Mouse (Mus musculus): ENCODE measurements around the gene Rfk. TPM values are rescaled to one million over a fixed set of nuclear protein-coding genes. Genes with fewer than 3 reads are reported as not detected.

Gene Rfk
- polyA plus RNA-seq, 2 experiments, result 29.8 to 59.0 TPM

DNA sequence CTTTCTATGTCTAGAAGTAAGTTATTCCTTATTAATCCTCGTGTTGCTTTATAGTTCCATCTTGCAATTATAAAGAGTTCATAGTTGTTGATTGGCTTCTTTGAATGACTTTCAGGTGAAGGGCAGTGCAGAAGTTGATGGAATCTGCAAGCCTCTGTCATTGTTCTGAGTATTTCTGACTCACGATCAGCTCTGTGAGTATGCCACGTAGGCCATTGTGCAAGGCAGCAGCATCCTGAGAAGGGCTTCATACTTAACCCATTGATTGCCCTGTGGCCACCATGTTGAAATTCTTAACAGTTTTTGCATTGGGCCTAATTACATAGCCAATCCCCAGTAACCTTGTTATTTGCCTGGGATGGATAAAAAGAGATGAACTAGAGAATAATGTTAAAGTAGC is 15.5 kb downstream of the Rfk start:
- Histone ChIP-seq H3K27ac (replicated peaks; ENCODE audit: low read depth, low read length) (no peak overlapping the region), H3K9ac (ENCODE audit: low read depth, low read length, severe bottlenecking) (no peak overlapping the region), H3K36me3 (ENCODE audit: control insufficient read depth, insufficient read depth, low read length) (no peaks in the 10 kb centered on the region), H3K4me2 (replicated peaks; ENCODE audit: low read depth, low read length, severe bottlenecking) (no peak overlapping the region), H3K9me3 (ENCODE audit: control insufficient read depth, low read length) (peaks cover 5% of the 10 kb centered on the region; the same call in 1 of the 2 replicates), H3K4me1 (ENCODE audit: control insufficient read depth, insufficient read depth, low read length) (no peaks in the 10 kb centered on the region), H3K4me3 (replicated peaks; ENCODE audit: low read length) (no peak overlapping the region), H3K27me3 (ENCODE audit: control insufficient read depth, insufficient read depth, low read length) (no peaks in the 10 kb centered on the region)
- WGBS, result 70% methylated on average over 3 of the region's 3 CpGs
- ATAC-seq (ENCODE audit: low FRiP score, low read depth), result no peak
- no peak for DNase-seq (ENCODE audit: low spot score)
- TF ChIP-seq POLR2A (IDR thresholded peaks at IDR 0.05; ENCODE audit: borderline replicate concordance, extremely low read depth, insufficient read depth, insufficient read length), result no peak

DNA sequence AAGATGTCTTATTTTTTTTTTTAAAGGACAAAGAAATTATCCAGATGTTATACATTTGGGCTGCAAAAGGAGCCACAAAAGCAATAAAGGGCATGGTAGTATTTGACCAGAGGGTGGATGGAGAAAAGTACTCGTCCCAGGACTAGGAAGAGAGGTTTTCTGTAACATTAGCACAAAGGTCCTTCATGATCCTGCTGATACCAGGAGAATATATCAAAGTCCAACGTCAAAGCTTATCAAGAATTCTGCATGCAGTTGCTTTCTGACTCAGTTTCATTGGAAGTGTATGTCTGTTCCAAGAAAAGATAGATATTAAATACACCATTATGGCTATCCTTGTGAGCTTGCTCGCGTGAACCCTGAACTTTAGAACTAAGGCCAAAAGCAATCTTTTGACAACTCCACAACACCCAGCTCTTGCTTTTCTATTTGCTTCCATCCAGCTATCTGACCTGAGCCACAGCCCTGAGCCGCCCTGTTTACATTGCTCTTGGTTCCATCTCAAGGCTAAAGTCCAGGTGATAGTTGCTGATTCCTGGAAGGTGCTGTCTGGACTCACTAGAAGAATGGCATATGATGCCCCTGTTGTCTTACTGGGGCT is 16.7 kb downstream of the Rfk start:
- Histone ChIP-seq H3K27ac (replicated peaks; ENCODE audit: low read depth, low read length) (no peak overlapping the region), H3K4me3 (replicated peaks; ENCODE audit: low read length) (no peak overlapping the region), H3K36me3 (ENCODE audit: control insufficient read depth, insufficient read depth, low read length) (no peaks in the 10 kb centered on the region), H3K4me1 (ENCODE audit: control insufficient read depth, insufficient read depth, low read length) (no peaks in the 10 kb centered on the region), H3K9me3 (ENCODE audit: control insufficient read depth, low read length) (peaks cover 5% of the 10 kb centered on the region; the same call in 1 of the 2 replicates), H3K4me2 (replicated peaks; ENCODE audit: low read depth, low read length, severe bottlenecking) (no peak overlapping the region), H3K27me3 (ENCODE audit: control insufficient read depth, insufficient read depth, low read length) (no peaks in the 10 kb centered on the region), H3K9ac (ENCODE audit: low read depth, low read length, severe bottlenecking) (no peak overlapping the region)
- no peak for ATAC-seq (ENCODE audit: low FRiP score, low read depth)
- DNase-seq (ENCODE audit: low spot score), result no peak
- 85% methylated on average over 5 of the region's 5 CpGs for WGBS
- TF ChIP-seq POLR2A (IDR thresholded peaks at IDR 0.05; ENCODE audit: borderline replicate concordance, extremely low read depth, insufficient read depth, insufficient read length), result no peak

DNA sequence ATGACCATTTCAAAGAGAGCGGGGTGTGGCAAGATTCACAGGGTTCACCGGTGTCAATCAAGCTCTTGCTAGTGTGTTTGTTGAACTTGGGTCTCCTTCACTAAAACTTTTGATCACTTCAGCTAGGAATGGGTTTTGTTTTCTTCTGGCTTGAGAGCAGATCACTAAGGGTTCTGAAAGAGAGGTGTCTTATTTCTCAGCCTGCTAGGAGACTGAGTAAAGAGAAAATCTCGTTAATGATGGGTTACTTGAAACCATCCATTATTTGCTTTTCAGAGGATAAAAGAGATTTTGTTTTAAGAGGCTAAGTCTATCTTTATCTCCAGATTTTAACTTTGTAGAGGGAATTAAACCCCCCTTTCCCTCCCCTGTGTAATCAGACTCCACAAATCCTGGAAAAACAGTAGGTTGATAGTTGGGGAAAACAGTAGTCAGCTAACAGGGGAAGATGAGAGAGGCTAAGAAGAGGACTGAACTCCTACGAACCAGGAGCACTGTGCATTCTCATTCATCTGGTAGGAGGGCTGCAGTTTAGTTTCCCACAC is 19.1 kb downstream of the Rfk start:
- no peak overlapping the region for H3K9ac ChIP-seq (ENCODE audit: low read depth, low read length, severe bottlenecking)
- no peak for ATAC-seq (ENCODE audit: low FRiP score, low read depth)

DNA sequence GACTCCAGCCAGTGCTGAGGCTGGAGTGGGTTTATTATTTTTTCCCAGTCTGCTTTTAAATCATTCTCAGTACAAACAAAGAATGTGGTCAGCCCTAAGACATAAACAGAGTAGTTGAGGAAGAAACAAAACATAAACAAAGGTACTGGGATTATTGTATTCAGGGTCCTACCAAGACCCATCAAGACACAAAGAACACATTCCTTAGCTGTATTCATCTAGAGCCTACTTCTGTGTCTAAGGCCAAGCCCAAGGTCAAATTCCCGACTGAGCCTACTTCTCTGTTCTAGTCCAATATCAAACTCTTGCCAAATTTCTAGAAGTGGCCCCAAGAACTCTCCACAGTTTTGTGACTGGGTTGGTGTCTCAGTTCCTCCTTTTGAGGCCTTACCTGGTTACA is 24.0 kb downstream of the Rfk start:
- 88% methylated on average over 1 of the region's 1 CpGs for WGBS
- no peak overlapping the region for H3K9ac ChIP-seq (ENCODE audit: low read depth, low read length, severe bottlenecking)
- no peak overlapping the region for H3K27ac ChIP-seq (replicated peaks; ENCODE audit: low read depth, low read length)
- H3K9me3 ChIP-seq (ENCODE audit: control insufficient read depth, low read length), result no peaks in the 10 kb centered on the region
- no peaks in the 10 kb centered on the region for H3K36me3 ChIP-seq (ENCODE audit: control insufficient read depth, insufficient read depth, low read length)
- no peaks in the 10 kb centered on the region for H3K4me1 ChIP-seq (ENCODE audit: control insufficient read depth, insufficient read depth, low read length)
- DNase-seq (ENCODE audit: low spot score) (no peak), ATAC-seq (ENCODE audit: low FRiP score, low read depth) (no peak)
- H3K4me3 ChIP-seq (replicated peaks; ENCODE audit: low read length), result no peak overlapping the region
- TF ChIP-seq POLR2A (IDR thresholded peaks at IDR 0.05; ENCODE audit: borderline replicate concordance, extremely low read depth, insufficient read depth, insufficient read length), result no peak
- H3K4me2 ChIP-seq (replicated peaks; ENCODE audit: low read depth, low read length, severe bottlenecking), result no peak overlapping the region
- H3K27me3 ChIP-seq (ENCODE audit: control insufficient read depth, insufficient read depth, low read length), result no peaks in the 10 kb centered on the region

More for the DNA sequence above, 19.1 kb downstream of the Rfk start:
- no peak overlapping the region for H3K4me2 ChIP-seq (replicated peaks; ENCODE audit: low read depth, low read length, severe bottlenecking)
- H3K27ac ChIP-seq (replicated peaks; ENCODE audit: low read depth, low read length), result no peak overlapping the region
- H3K4me1 ChIP-seq (ENCODE audit: control insufficient read depth, insufficient read depth, low read length), result no peaks in the 10 kb centered on the region
- 57% methylated on average over 4 of the region's 4 CpGs for WGBS
- H3K4me3 ChIP-seq (replicated peaks; ENCODE audit: low read length), result no peak overlapping the region
- no peak for DNase-seq (ENCODE audit: low spot score)
- no peak for TF ChIP-seq POLR2A (IDR thresholded peaks at IDR 0.05; ENCODE audit: borderline replicate concordance, extremely low read depth, insufficient read depth, insufficient read length)
- no peaks in the 10 kb centered on the region for H3K36me3 ChIP-seq (ENCODE audit: control insufficient read depth, insufficient read depth, low read length)
- no peaks in the 10 kb centered on the region for H3K9me3 ChIP-seq (ENCODE audit: control insufficient read depth, low read length)
- H3K27me3 ChIP-seq (ENCODE audit: control insufficient read depth, insufficient read depth, low read length), result no peaks in the 10 kb centered on the region

DNA sequence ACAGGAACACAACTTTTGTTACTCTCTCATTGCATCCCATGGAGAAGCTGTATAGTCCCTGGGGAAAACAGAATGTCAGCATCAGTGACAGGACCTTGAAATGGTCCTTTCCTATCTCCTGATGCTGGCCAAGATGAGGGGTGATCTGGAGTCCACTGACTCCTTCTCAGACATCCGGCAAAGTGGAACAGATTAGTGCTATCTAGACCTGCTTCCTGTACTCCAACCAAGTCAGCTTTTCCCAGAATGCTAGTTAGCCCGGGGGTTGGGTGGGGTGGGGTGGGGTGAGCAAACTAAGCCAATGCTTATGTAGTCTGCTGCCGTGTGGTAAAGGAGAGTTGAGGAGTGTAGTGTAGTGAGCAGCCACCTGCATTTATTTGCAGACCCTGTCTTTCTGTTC is 29.5 kb downstream of the Rfk start:
- no peak overlapping the region for H3K4me3 ChIP-seq (replicated peaks; ENCODE audit: low read length)
- WGBS, result 61% methylated on average over 3 of the region's 3 CpGs
- H3K9me3 ChIP-seq (ENCODE audit: control insufficient read depth, low read length), result no peaks in the 10 kb centered on the region
- no peaks in the 10 kb centered on the region for H3K4me1 ChIP-seq (ENCODE audit: control insufficient read depth, insufficient read depth, low read length)
- DNase-seq (ENCODE audit: low spot score) (no peak), ATAC-seq (ENCODE audit: low FRiP score, low read depth) (no peak)
- no peak overlapping the region for H3K9ac ChIP-seq (ENCODE audit: low read depth, low read length, severe bottlenecking)
- no peaks in the 10 kb centered on the region for H3K36me3 ChIP-seq (ENCODE audit: control insufficient read depth, insufficient read depth, low read length)
- H3K27me3 ChIP-seq (ENCODE audit: control insufficient read depth, insufficient read depth, low read length), result no peaks in the 10 kb centered on the region
- no peak for TF ChIP-seq POLR2A (IDR thresholded peaks at IDR 0.05; ENCODE audit: borderline replicate concordance, extremely low read depth, insufficient read depth, insufficient read length)
- H3K4me2 ChIP-seq (replicated peaks; ENCODE audit: low read depth, low read length, severe bottlenecking), result no peak overlapping the region
- no peak overlapping the region for H3K27ac ChIP-seq (replicated peaks; ENCODE audit: low read depth, low read length)

Measured in limb, embryonic 14.5 days (tissue).